Mouse (Mus musculus) C2C12 (cell line): ENCODE measurements around the gene Pdzrn3. TPM values are rescaled to one million over a fixed set of nuclear protein-coding genes. Genes with fewer than 3 reads are reported as not detected.

Source experiments
- H3K27me3 ChIP-seq: one replicate; pipeline ENCODE4 v1.6.1; 2011; ENCODE audit not compliant: control insufficient read depth, insufficient read depth, insufficient read length
- H3K36me3 ChIP-seq: one replicate; pipeline ENCODE4 v1.6.1; 2011; ENCODE audit not compliant: control insufficient read depth, insufficient read depth
- H3K4me3 ChIP-seq: one replicate; pipeline ENCODE4 v1.5.1; 2011; ENCODE audit warnings: mild to moderate bottlenecking, control low read depth; ENCODE audit not compliant: poor library complexity, insufficient read depth, severe bottlenecking
- H3K79me2 ChIP-seq: one replicate; pipeline ENCODE4 v1.6.1; 2011; ENCODE audit not compliant: control insufficient read depth, insufficient read depth
- H3K79me3 ChIP-seq: one replicate; pipeline ENCODE4 v1.6.1; 2011; ENCODE audit warnings: low read depth, control low read depth
- H3ac ChIP-seq: one replicate; pipeline ENCODE3; 2011; ENCODE audit warnings: low read depth; ENCODE audit not compliant: control insufficient read depth, insufficient read length
- CEBPB ChIP-seq: IDR thresholded peaks from one replicate; pipeline ENCODE4 v1.6.1; 2011; ENCODE audit warnings: low read depth, mild to moderate bottlenecking, control low read depth, moderate library complexity
- CTCF ChIP-seq: IDR thresholded peaks from one replicate; pipeline ENCODE4 v1.5.1; 2011; ENCODE audit not compliant: control insufficient read depth, insufficient read depth, insufficient read length
- FOSL1 ChIP-seq: IDR thresholded peaks from one replicate; pipeline ENCODE4 v1.8.0; 2011; ENCODE audit warnings: mild to moderate bottlenecking, low read length; ENCODE audit not compliant: poor library complexity, insufficient read depth, severe bottlenecking
- MAX ChIP-seq: IDR thresholded peaks from one replicate; pipeline ENCODE4 v1.6.1; 2011; ENCODE audit warnings: mild to moderate bottlenecking, control low read depth
- MYOD1 ChIP-seq: IDR thresholded peaks from one replicate; pipeline ENCODE4 v1.6.1; 2011; ENCODE audit warnings: low read depth; ENCODE audit not compliant: control insufficient read depth, insufficient read length
- MYOG ChIP-seq: IDR thresholded peaks from one replicate; pipeline ENCODE4 v1.6.1; 2011; ENCODE audit not compliant: control insufficient read depth, insufficient read length; ENCODE audit errors: extremely low read depth
- USF1 ChIP-seq: IDR thresholded peaks from one replicate; pipeline ENCODE4 v1.6.1; 2011; ENCODE audit warnings: low read depth, mild to moderate bottlenecking, control low read depth, moderate library complexity
- polyA plus RNA-seq: library from polyadenylated mRNA; unstranded; fragments of >200 nt; fragmentation: generic; extraction: Trizol; gene quantifications from one replicate; pipeline ENCODE4 v1.2.1, GENCODE M21; 2012; ENCODE audit warnings: missing spikeins

Gene Pdzrn3
- polyA plus RNA-seq, 1 experiment, result 10.5 TPM

DNA sequence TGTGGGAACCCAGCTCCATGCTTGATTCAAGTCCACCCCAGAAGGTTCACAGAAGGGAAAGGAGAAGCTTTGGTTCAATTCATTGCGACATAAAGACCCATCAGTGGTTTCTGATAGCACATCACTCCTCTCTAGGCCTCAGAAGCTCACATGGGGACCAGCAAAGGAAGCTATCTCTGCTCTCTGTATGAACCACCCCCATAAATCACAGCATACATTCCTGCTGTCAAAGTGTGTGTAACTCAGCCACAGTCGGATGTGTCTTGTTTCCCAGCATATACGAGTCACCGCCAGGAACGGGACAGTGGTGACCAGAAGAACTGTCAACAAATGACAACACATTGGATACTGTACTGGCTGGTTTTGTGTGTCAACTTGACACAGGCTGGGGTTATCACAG, 47.3 kb downstream of the Pdzrn3 start:
- Histone ChIP-seq H3K36me3 (no peaks in the 10 kb centered on the region), H3K79me2 (no peaks in the 10 kb centered on the region), H3K4me3 (no peak overlapping the region), H3ac (no peak overlapping the region), H3K79me3 (peaks cover 1% of the 10 kb centered on the region), H3K27me3 (no peaks in the 10 kb centered on the region)
- TF ChIP-seq CEBPB (peak; percentile 81), USF1 (no peak)

DNA sequence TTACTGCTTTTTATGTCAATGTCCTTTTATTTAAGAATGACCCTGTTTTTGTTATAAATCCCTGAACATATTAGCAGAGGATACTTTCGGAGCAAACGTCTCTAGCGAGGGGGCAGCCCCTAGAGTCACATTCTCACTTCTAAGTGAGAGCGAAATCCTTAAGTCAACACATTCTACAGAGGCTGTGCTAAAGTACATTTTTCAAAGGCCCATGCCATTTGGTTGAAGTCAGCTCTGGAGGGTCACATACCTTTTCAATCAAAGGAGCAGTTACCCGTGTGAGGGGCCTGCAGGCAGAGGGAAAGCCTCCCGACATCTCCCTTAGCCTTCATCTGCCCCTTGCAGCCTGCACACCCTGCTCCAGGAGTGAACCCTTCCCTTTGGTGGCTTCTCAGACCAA, 48.2 kb downstream of the Pdzrn3 start:
- H3ac ChIP-seq, result no peak overlapping the region
- no peak for TF ChIP-seq FOSL1
- no peak for TF ChIP-seq MYOG
- no peak for TF ChIP-seq USF1
- TF ChIP-seq CTCF, result no peak
- TF ChIP-seq MAX, result no peak
- no peak for TF ChIP-seq MYOD1
- TF ChIP-seq CEBPB, result no peak

DNA sequence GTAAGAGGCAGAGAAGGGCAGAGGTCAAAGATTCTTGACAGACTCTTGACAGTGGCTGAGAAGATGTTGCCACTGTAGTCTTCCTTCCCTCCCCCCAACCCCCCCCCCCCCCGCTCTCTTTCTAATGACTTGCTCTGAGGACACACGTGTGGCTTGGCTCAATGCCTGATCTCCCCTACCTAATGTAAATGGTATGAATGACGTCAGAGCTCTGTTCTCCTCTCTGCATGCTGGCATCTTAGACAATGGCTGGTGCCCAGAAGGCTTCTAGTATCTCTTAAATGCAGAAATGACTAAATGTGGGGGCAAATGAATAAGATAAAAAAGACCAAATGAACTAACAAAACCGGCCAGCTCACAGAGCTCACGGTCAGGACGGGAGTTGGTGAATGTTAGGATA, 49.2 kb downstream of the Pdzrn3 start:
- peaks cover 1% of the 10 kb centered on the region for H3K79me3 ChIP-seq
- TF ChIP-seq CTCF, result no peak
- TF ChIP-seq USF1, result no peak
- TF ChIP-seq MYOD1, result no peak
- no peak for TF ChIP-seq CEBPB
- no peak for TF ChIP-seq MAX
- no peak for TF ChIP-seq MYOG
- TF ChIP-seq FOSL1, result no peak

More for the DNA sequence above, 48.2 kb downstream of the Pdzrn3 start:
- Histone ChIP-seq H3K27me3 (no peaks in the 10 kb centered on the region), H3K79me3 (peaks cover 1% of the 10 kb centered on the region), H3K79me2 (no peaks in the 10 kb centered on the region), H3K4me3 (no peak overlapping the region), H3K36me3 (no peaks in the 10 kb centered on the region)

DNA sequence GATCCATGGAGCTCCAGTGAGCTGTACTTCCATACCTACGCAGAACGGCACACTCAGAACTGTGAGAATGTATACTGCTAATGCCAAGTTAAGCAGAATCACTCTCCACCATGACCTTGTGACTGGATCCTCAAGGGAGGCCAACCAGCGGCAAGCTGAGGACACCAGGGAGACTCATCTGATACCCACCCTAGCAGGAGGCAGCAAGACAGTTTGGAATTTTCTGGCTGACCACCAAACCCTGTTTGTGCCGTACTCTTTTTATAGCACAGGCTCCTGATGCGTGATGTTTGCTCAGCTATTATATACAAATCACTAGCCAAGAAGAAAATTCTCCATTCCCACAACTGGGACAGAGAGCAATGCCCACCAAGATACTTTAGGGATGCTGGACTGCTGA, 50.0 kb downstream of the Pdzrn3 start:
- Histone ChIP-seq H3K79me2 (no peaks in the 10 kb centered on the region), H3K27me3 (no peaks in the 10 kb centered on the region)
- no peak for TF ChIP-seq MYOD1
- no peak for TF ChIP-seq CTCF
- no peak for TF ChIP-seq FOSL1
- TF ChIP-seq CEBPB, result no peak
- TF ChIP-seq MYOG, result no peak
- no peak for TF ChIP-seq USF1
- no peak for TF ChIP-seq MAX

More for the DNA sequence above, 49.2 kb downstream of the Pdzrn3 start:
- Histone ChIP-seq H3ac (no peak overlapping the region), H3K4me3 (no peak overlapping the region), H3K27me3 (no peaks in the 10 kb centered on the region), H3K79me2 (no peaks in the 10 kb centered on the region), H3K36me3 (no peaks in the 10 kb centered on the region)

DNA sequence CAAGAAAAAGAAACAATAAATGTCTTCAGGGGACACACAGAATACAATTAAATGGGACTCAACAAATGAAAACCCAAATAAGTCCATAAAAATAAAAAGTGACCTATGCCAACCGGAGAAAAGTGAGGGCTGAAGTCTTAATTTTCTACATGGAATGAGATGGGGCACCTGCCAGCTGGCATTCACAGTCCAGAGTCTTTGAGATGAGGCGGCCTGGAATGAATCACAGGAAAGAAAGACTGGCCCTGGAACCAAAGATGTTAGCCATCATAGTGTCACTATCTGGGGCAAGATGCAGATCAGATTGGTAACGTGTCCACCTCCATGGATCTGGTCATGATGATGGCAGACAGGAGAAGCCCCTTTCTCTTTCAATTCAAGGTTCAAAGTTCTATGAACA, 50.5 kb downstream of the Pdzrn3 start:
- H3K36me3 ChIP-seq, result no peaks in the 10 kb centered on the region
- H3K79me3 ChIP-seq, result peaks cover 1% of the 10 kb centered on the region
- TF ChIP-seq FOSL1 (no peak), MYOD1 (no peak), CTCF (no peak), MAX (no peak), CEBPB (no peak), USF1 (no peak), MYOG (no peak)
- no peaks in the 10 kb centered on the region for H3K27me3 ChIP-seq
- H3K79me2 ChIP-seq, result no peaks in the 10 kb centered on the region
- H3K4me3 ChIP-seq, result no peak overlapping the region
- H3ac ChIP-seq, result no peak overlapping the region

More for the DNA sequence above, 50.0 kb downstream of the Pdzrn3 start:
- H3K36me3 ChIP-seq, result no peaks in the 10 kb centered on the region
- no peak overlapping the region for H3ac ChIP-seq
- peaks cover 1% of the 10 kb centered on the region for H3K79me3 ChIP-seq
- H3K4me3 ChIP-seq, result no peak overlapping the region

DNA sequence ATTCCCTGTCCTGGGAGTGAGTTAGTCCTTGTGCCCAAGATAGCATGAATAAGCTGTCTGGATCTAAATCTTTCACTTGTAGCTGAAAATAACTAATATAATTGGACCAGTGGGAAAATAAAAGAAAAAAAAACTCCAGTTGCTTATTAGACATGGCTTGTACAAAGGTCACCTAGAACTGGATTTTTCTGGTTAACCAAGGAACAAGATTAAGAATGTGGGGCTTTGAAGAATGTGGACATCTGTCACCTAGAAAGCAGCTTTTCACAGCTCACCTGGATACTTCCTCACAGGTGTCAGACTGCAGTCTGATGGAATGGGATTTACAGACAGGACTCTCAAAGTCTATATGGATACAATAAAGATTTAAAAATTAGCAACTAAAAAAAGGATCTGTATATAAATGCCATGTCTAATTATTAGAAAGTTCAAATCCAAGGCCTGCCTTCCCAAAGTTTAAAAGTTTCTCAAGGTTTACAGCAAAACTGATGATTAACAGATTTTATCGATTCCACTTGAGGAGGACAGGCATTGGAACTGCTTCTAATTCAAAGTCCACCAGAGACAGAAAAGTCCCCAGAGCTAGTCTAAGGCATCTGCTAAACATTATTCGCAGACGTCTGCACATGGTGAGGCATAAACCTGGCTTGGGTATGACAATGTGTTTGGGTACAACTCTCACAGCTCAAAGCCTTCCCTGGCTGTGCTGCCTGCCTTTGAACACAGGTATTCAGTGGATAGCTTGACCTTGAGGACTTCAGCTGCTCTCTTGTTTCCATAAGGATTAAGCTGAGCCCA, 51.7 kb downstream of the Pdzrn3 start:
- no peaks in the 10 kb centered on the region for H3K36me3 ChIP-seq
- no peak overlapping the region for H3K4me3 ChIP-seq
- no peaks in the 10 kb centered on the region for H3K79me3 ChIP-seq
- TF ChIP-seq MYOG, result no peak
- no peak for TF ChIP-seq MYOD1
- no peak for TF ChIP-seq CTCF
- no peak for TF ChIP-seq USF1
- no peak for TF ChIP-seq CEBPB
- TF ChIP-seq FOSL1, result no peak
- no peak for TF ChIP-seq MAX
- no peaks in the 10 kb centered on the region for H3K27me3 ChIP-seq
- no peak overlapping the region for H3ac ChIP-seq
- H3K79me2 ChIP-seq, result no peaks in the 10 kb centered on the region
